Mouse (Mus musculus) fat pad, adult 2 months (tissue): Measurements from ENCODE around the gene Ttc3.
"Not testable (repeated sequence)": the region's sequence is repeated elsewhere in the genome, so short reads cannot be mapped to it uniquely, and the experiment has no call there.

Experiments
- DNase-seq: peaks from one replicate; pipeline ENCODE4 v3.0.0-alpha.2; 2011; ENCODE audit warnings: low read depth, low spot score; ENCODE audit errors: extremely low read depth

Ttc3 gene

GRCm38 (mm10) chr16:94489326-94489725 is 118.9 kb downstream of the Ttc3 start:
- no peak for DNase-seq

GRCm38 (mm10) chr16:94497176-94497575 is 126.8 kb downstream of the Ttc3 start:
- not testable (repeated sequence) for DNase-seq

GRCm38 (mm10) chr16:94497911-94498310 is 127.5 kb downstream of the Ttc3 start:
- DNase-seq = no peak

GRCm38 (mm10) chr16:94504192-94504591 is 133.8 kb downstream of the Ttc3 start:
- no peak for DNase-seq

- no peak for DNase-seq
Observed at GRCm38 (mm10) chr16:94507071-94507470, 136.7 kb downstream of the Ttc3 start.

GRCm38 (mm10) chr16:94508769-94509168 is 138.4 kb downstream of the Ttc3 start:
- no peak for DNase-seq

GRCm38 (mm10) chr16:94509983-94510382 is 139.6 kb downstream of the Ttc3 start:
- no peak for DNase-seq

- DNase-seq = no peak
Observed at GRCm38 (mm10) chr16:94517606-94518005, 147.2 kb downstream of the Ttc3 start.
